Mouse (Mus musculus) small intestine, adult 2 months (tissue): Measurements from ENCODE around the gene Acsbg1.

Experiments
- CTCF ChIP-seq: fragments of 200-500 bp; IDR thresholded peaks from 2 replicates; pipeline ENCODE4 v1.5.1; 2012; ENCODE audit warnings: low read depth, mild to moderate bottlenecking, control low read depth, inconsistent platforms, low read length, moderate library complexity, mixed read lengths; ENCODE audit not compliant: insufficient replicate concordance, insufficient read length; ENCODE audit errors: extremely low read depth
- POLR2A ChIP-seq: fragments of 200-500 bp; IDR thresholded peaks from 2 replicates; pipeline ENCODE4 v1.6.1; 2012; ENCODE audit warnings: low read depth, mild to moderate bottlenecking, control low read depth, inconsistent platforms, low read length, moderate library complexity

DNA sequence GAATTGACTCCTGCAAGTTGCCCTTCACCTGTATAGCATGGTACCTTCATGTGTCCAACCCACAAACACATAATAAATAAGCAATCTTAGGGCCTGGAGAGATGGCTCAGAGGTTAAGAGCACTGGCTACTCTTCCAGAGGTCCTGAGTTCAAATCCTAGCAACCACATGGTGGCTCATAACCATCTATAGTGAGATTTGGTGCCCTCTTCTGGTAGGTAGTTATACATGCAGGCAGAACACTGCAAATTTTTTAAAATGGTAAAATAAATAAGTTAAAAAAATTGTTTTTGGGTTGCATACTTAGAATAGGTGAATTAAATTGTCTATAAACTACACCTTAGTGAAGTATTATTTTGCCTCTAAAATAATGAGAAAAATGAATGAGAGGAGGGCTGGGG, 30.8 kb downstream of the Acsbg1 start:
- TF ChIP-seq POLR2A, result no peak
- TF ChIP-seq CTCF, result no peak
